Mouse (Mus musculus): Measurements from ENCODE around the gene Znrf1.

Gene Znrf1

DNA sequence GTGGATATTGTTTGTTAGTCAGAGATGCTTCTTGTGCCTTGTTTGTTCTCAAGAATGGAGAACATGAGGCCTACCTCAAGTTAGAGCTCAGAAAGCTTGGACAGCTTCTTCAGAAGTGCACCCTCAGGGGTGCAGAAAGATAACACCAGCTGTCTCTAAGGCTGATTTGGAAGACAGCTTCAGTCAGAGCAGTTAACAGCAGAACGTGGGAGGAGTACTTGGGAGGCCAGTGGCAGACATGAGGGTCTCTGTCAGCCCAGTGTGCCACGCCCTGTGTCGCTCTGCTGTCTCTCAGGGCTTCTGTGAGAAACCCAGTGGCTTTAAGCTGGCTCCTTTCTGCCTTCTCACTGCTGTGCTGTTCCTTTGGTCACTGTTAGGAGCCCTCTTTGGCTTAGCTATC is 32.1 kb downstream of the Znrf1 start:
- no peak for DNase-seq (ENCODE audit: low read depth, low spot score)

DNA sequence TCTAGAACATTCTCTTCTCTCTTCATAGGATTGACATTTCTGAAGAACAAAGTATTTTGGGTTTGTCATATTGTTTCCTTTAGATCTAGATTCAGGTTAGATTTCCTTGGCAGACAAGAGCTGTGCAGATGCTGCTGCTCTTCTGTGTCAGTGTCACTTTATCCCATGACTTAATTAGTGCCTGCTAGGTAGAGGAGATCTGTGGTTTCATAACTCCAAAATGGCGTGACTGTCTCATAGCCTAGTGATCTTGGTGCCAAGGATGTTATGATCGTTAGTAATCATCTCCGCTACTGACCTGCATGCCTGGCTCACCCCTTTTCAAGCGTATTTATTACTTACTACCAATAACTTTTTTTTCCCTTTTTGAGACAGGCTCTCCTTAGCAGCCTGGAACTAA is 34.0 kb downstream of the Znrf1 start:
- DNase-seq (ENCODE audit: low read depth, low spot score) = no peak

DNA sequence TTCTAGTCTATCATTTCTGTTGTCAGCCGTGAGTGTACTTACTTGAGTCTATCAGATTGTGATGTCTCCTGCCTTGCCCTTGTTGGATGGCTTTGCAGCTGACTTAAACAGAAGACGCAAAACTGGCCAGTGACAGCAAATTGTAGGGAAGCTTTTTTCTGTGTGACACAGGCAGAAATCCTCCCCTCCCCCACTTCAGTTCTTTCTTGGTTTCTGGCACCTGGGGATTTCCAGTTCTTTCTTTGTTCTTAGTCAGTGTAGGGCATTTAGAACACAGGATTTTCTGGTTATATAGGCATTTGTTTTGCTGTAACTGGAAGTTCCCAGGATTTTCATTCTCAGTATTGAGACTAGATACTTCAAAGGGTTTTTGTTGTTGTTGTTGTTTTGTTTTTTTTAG is 34.5 kb downstream of the Znrf1 start:
- DNase-seq (ENCODE audit: low read depth, low spot score) = no peak

DNA sequence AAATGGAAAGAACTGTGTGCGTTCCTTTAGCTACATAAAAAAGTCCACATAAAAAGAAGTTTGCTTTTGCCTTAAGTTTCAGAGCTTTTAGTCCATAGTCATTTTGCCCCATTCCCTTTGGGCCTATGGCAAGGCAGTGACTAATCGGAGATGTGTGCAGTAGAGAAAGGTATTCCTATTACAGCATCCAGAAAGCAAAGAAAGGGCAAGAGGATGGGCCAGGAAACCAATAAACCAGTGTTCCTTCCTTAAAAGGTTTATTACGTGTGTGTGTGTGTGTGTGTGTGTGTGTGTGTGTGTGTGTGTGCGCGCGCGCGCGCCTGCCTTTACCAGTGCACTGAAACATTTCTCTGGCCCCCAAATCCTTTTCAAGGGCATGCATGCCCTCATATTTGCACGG is 35.8 kb downstream of the Znrf1 start:
- DNase-seq (ENCODE audit: low read depth, low spot score) = no peak

DNA sequence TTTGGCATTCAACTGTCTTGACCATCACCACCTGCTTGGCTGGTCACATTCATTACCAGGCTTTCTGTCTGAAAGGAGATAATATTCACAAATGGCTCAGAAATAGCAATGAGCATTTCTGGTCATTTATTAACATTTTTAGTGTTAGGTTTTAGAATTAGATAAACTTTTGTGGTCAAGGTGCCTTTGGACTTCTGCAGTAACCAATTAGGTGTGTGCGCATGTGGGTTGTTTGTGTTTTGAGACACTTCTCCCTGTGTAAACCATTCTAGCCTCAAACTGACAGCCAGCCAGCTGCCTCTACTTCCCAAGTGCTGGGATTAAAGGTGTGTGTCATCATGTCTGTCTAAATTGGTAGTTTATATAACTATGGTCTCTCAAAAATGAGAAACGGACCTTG is 36.5 kb downstream of the Znrf1 start:
- no peak for DNase-seq (ENCODE audit: low read depth, low spot score)

DNA sequence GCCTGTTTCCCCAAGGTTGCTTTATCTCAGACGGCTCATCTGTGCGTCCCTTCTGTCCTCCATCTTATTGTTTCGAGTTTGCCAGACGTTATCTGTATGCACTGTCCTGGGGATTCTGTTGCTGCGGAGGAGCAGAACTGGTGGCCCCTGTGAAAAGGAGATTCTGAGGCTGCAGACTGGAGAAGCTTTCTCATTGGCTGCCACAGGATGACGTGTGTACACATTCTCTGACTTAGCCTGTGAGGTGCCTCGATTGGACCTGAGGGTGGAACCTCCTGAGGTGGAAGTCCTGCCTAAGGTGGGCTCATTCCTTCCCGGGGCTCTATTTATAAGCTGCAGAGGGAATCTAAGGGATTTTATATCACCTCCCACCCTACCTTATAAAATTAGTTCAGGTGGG is 37.7 kb downstream of the Znrf1 start:
- DNase-seq (ENCODE audit: low read depth, low spot score) = no peak

DNA sequence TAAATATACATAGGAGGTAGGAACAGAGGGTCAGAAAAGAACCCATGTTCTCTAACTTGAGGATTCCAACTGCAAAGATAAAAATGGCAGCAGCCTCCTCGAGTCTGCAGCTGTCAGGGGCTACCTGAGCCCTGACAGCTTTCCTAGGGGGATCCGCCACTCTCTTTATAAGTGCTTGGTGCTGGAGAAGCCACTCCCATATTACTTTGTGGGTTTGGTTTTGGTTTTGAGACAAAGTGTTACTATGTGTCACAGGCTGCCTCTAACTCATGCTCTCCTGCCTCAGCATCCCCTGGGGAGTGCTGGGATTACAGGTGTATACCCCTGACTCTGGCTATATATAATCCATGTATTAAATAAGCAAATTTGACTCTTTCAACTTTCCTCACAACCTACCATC is 38.1 kb downstream of the Znrf1 start:
- DNase-seq (ENCODE audit: low read depth, low spot score) = no peak

DNA sequence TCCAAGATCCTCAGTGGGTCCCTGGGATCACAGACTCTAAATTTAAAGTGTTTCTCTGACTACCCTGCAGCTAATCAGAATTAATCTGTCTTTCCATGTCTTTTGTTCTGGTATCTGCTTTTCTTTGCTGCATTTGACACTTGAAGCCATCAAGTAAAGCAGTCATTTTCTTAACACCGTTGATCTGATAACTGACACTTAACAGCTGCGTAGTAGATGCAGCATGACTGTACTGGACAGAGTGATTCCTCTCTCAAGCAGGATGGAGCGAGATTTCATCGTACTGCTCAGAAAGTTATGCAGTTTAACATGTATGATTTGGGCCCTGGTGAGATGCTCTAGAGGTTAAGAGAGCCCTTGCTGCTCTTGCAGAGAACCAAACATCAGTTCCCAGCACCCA is 39.6 kb downstream of the Znrf1 start:
- no peak for DNase-seq (ENCODE audit: low read depth, low spot score)

DNA sequence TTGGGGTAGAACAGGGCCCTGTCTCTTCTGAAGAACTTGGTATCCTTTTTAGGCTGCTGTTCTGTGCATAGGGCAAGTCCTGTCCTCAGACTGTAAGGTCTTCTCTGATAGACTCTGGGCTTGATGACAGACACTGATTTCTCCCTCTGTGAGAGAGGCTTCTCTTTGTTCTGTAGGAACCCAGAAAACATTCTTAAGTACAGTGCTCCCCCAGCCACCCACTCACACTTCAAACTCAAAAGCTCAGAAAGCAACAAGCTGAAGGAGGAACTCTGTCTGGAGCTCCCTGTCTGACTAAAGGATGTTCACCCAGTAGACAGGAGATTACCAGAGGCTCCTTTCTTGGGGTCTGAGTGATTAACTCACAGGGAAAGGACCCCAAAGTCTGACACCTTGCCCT is 40.6 kb downstream of the Znrf1 start:
- DNase-seq (ENCODE audit: low read depth, low spot score) = no peak

DNA sequence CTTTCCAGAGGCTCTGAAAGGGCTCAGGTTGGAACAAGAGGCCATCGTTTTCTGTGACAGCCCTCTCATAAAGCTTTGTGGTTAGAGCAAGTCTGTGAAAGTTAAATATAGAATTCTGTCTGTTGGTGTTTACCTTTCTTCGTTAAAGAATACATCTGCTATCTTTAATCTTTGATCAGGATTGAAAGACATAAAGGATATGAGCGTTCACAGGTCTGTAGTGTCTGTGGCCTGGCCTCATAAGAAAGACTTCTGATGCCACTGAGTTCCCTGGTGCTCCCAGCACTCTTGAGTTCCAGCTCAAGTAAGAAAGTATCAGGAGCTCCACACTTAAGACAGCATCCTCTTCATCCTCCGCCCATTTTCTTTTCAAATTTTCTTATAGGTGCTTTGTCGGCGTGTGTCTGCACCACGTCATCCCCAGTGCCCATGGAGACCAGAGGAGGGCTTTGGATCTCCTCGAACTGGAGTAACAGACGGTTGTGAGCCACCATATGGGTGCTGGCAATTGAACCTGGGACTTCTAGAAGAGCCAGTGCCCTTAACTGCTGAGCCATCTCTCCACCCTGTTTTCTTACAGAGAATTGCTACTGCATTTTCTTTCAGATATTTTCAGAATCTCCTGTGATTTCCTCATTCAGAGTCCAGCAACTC is 42.1 kb downstream of the Znrf1 start:
- no peak for DNase-seq (ENCODE audit: low read depth, low spot score)

DNA sequence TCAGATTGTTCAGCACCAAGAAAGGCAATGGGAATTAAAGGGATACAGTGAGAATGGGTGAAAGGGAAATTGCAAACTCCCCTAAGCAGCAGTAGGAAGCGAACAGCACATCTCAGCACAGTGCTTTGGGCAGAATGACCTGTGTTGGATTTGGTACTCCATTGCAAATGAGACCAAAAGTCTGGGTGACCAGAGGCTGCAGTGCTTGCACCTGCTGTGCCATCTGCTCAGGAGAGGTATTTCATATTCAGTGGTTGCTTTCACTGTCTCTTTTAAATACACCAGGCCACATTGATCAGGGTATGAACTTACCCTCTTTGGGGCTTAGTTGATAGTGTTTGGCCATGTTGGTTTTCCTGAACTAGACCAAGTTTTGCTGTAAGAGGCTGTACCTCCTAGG is 43.4 kb downstream of the Znrf1 start:
- no peak for DNase-seq (ENCODE audit: low read depth, low spot score)

DNA sequence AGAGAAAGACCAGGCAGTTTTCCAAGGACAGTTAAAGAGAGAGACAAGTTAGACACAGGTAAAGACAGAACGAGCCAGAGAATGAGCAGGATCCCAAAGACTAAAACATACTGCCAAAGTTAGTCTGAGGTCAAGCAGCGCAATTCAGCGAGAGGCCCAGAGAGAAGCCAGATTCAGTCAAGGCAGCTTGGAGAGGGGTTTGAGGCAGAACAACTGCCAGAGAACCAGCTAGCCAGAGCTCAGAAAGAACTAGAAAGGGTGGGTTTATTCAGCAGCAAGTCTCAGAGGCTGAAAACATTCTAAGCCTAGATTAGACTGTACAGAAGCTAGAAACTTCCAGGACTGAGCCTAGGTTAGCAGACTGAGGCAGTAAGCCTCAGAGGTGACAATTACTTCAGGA is 44.4 kb downstream of the Znrf1 start:
- no peak for DNase-seq (ENCODE audit: low read depth, low spot score)

DNA sequence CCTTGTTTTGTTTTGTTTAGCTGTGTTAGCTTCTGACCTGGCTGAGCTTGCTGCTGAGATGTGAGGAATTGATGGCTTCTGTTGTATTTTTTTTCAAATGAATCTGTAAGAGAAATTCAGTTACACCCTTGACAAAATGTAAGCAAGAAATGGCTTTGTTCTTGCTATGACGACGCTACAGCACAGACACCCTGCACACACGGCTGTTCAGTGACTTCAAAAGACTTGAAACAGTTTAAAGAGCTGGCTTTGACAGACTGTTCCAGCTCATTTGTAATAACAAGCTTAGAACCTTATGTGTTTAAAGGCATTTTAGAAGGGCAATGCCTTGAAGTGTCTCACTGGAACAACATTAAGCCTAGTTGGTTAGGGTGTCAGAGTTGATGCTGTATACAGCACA is 46.5 kb downstream of the Znrf1 start:
- DNase-seq (ENCODE audit: low read depth, low spot score) = no peak

DNA sequence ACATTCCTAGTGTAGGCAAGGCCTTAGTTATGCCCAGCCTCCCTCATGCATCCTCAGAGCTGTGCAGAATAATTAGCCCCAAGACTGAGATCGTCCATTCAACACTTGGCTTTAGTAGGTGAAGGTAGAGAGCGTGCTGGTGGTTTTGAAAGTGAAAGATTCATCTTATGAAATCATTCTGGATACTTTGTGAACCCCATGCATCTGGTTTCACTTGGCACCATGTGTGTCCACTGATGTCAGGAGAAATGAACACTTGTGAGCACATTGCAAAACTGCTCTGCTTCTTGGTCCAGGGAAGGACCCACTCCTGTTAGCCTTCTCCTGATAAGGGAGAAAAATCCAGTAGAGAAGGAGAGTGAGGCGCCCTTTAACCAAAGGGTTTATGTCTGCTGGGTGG is 49.0 kb downstream of the Znrf1 start:
- DNase-seq (ENCODE audit: low read depth, low spot score) = no peak

DNA sequence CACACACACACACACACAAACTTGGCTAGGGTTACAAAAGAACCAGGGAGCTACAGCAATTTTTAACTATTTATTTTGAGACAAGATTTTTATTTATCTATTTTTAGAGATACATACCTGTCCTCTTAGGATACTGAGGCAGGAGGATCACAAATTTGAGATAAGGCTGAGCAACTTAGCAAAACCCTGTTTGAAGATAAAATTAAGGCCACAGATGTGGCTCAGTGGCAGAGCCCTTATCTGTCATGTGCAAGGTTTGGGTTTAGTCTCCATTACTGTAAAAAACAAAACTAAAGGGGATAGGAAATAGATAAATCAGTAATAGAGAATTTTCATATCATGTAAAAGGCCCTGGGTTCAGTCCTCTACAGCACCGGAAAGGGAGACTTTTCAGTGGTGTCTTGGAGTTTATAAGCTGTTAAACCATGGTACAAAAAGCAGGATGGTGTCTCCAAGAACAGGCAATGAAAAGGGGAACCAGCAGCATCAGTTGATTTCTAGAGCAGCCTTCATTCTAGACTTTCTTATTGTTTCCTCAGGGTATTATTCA is 51.7 kb downstream of the Znrf1 start:
- no peak for DNase-seq (ENCODE audit: low read depth, low spot score)

DNA sequence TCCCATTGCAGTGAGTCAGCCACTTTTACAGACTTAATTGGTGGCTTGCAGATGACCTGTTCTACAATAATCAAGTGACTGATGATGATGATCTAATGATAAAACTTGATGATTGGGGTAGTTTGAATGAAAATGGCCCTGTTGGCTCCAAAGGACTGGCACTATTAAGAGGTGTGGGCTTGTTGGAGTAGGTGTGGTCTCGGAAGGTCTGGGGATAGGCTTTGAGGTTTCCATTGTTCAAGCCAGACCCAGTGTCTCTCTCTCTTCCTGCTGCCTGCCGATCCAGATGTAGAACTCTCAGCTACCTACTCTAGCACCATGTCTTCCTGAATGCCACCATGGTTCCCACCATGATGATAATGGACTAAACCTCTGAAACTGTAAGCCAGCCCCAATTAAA is 52.4 kb downstream of the Znrf1 start:
- DNase-seq (ENCODE audit: low read depth, low spot score) = no peak

DNA sequence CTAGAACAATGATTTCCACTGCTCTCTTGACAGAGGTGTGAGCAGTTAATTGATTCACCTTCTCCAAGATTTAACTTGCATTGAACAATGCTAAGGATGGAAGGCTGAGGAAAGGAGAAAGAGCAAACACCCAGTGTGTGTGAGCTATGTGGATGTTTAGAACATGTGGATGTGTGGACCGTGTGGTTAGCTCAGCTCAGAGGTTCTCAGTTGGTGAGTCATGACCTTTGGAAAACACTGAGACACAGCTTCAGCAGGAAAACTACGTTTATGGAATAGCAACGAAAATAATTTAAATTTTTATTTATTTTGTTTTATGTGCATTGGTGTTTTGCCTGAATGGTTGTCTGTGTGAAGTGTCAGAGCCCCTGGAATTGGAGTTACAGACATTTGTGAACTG is 54.3 kb downstream of the Znrf1 start:
- no peak for DNase-seq (ENCODE audit: low read depth, low spot score)

DNA sequence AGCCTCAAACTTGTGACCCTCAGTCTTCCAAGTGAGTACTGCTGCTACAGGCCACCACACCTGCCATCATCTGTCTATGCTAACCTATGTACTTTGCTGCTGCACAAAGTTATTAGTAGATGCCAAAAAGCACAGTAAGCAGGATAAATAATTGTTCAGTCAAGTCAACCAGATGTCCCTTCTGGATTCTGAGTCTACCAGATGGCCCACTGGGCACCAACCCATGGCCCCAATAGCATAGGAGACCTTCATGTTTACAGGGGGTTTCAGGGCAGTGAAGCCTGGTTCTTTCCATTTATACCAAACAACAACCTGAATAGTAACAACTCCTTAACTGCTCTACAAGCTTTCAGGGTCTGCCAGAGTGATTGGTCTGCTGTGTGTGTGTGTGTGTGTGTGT is 55.3 kb downstream of the Znrf1 start:
- no peak for DNase-seq (ENCODE audit: low read depth, low spot score)

DNA sequence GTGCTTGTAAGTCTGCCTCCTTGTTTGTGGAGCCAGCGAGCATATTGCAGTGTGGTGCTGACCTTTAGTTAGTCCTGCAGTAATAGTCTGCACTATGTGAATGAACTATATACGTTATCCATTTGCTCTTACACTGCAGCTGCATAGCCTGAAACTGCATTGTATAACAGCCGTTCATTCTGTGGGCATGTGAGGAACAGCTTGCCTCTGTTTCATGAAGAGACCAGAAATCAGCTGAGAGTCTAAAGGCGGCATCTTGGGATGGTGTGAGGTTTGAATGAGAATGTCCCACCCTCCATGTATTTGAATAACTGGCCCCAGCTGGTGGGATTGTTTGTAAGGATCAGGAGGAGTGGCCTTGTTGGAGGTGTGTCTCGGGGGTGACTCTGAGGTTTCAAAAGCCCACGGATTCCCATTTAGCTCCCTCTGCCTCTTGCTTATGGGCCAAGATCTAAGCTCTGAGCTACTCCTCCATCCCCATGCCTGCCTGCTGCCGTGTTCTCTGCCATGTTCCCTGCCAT is 56.6 kb downstream of the Znrf1 start:
- DNase-seq (ENCODE audit: low read depth, low spot score) = no peak

DNA sequence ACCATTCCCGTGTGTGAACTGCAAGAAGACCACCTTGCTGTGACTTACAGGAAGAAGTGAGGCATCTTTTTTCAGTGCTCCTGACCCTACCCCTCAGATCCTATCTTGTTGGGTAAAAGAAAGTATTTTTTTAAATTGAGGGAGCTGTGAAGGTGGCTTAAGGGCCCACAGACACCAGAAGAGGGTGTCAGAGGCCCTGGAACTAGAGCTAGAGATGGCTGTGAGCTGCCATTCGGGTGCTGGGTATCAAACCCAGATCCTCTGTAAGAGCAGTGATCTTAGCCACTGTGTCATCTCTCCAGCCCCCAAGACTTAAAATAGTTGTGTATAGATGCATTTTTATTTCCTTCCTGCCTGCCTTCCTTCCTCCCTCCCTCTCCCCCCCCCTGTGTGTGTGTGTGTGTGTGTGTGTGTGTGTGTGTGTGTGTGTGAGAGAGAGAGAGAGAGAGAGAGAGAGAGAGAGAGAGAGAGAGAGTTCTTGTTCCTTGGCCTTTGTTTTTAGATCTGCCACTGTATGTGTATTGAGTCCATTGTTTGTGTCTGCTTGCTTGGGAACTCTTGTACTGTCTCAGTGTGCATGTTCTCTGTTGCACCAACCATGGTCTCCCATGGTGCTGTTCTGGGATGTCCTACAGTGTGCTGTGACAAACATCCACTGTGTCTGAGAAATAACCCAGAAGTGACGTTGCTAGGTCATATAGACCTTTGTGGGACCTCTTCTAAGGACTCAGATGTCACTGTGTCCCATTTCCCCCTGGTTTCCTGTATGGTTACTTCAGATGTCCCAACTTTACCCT is 58.3 kb downstream of the Znrf1 start:
- no peak for DNase-seq (ENCODE audit: low read depth, low spot score)

DNA sequence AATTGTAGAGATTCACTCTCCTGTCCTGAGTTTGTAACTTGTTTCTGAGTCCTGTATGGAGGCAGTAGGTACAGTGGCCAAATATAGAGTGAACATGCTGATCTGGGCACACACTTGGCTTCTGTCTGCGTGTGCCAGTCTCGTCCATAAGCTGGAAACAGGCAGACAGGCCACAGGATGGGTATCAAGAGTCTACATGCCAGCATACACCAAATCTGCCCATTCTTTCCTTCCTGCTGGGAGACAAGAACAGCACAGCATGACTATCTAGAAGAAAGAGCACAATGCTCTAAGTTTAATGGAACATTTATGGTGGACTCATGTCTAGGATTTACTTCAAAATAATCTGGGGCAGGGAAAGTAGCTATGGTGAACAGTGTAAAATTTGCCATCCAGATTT is 59.1 kb downstream of the Znrf1 start:
- DNase-seq (ENCODE audit: low read depth, low spot score) = no peak

DNA sequence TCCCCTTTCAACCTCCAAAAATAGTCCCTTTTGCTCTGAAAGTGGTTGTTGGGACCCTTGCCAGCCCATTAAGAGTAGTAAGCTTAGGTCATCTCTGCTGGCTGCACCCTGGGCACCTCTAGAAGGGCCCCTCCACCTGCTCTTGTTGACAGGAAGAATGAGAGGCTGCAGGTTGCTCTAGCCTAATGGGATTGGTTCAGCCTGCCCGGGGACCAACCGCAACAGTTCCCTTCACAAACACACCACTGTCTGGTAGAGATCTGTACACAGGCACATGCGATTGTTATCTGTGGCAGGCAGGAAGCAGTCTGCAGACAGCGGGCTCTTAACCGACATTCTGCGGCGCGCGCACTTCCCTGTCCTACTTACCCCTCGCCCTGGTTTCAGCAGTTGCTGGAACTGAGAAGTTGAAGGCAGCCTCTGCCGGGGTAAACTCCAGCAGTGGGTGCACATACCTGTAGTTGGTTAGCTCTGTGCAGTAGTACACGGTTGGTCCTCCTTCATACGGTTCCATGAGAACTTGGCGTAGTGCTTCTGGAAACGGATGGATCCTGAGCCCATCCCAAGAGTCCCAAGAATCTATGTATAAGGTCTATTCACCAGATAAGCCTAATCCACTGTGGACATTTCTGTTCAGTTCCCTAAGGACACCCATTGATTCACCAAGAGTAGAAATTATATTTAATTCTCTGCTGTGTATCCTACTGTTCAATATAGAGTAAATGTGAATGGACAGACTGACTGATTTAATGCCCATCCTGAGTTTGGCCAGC is 60.0 kb downstream of the Znrf1 start:
- peak; percentile 28 for DNase-seq (ENCODE audit: low read depth, low spot score)
